Mouse (Mus musculus) lung, embryonic 15.5 days (tissue): Measurements from ENCODE around the gene Lrrc29. TPM values are rescaled to one million over a fixed set of nuclear protein-coding genes. Genes with fewer than 3 reads are reported as not detected.

Experiments used
- ATAC-seq: fragments of 200-750 bp; cut with Nextera tagmentation; 2 replicates; pipeline ENCODE4 v1.8.0; 2017; ENCODE audit warnings: moderate number of reproducible peaks, borderline replicate concordance; ENCODE audit not compliant: low FRiP score, low TSS enrichment; ENCODE audit errors: extremely low read depth
- H3K27ac ChIP-seq: fragments of 300-500 bp; sonication (generic); 2 replicates; pipeline ENCODE4 v1.5.1; 2015; ENCODE audit warnings: moderate library complexity, mild to moderate bottlenecking, inconsistent platforms
- H3K27me3 ChIP-seq: fragments of 300-500 bp; sonication (generic); 2 replicates; pipeline ENCODE4 v1.6.1; 2015; ENCODE audit warnings: inconsistent platforms
- H3K36me3 ChIP-seq: fragments of 300-500 bp; sonication (generic); 2 replicates; pipeline ENCODE4 v1.6.1; 2015; ENCODE audit warnings: inconsistent platforms
- H3K4me1 ChIP-seq: fragments of 300-500 bp; sonication (generic); 2 replicates; pipeline ENCODE4 v1.6.1; 2015; ENCODE audit warnings: inconsistent platforms
- H3K4me2 ChIP-seq: fragments of 300-500 bp; sonication (generic); 2 replicates; pipeline ENCODE4 v1.6.1; 2015; ENCODE audit warnings: inconsistent platforms, mild to moderate bottlenecking, moderate library complexity
- H3K4me3 ChIP-seq: fragments of 300-500 bp; sonication (generic); 2 replicates; pipeline ENCODE4 v1.5.1; 2015; ENCODE audit warnings: mild to moderate bottlenecking, inconsistent platforms
- H3K9ac ChIP-seq: fragments of 300-500 bp; sonication (generic); 2 replicates; pipeline ENCODE4 v1.6.1; 2015; ENCODE audit warnings: inconsistent platforms
- H3K9me3 ChIP-seq: fragments of 300-500 bp; sonication (generic); 2 replicates; pipeline ENCODE4 v1.6.1; 2016; ENCODE audit warnings: inconsistent platforms
- WGBS: fragments of 180-500 bp; shearing (Covaris S2); methylation state at CpG from one replicate; pipeline ENCODE4 v1.1.7; 2015; 5-methylcytosine and 5-hydroxymethylcytosine counted together
- polyA plus RNA-seq: library from polyadenylated mRNA; unstranded; fragments of >200 nt; fragmentation: Nextera tagmentation; extraction: Ambion mirVana; gene quantifications from 2 replicates; pipeline ENCODE4 v1.2.1, GENCODE M21; 2015

The Lrrc29 gene
- polyA plus RNA-seq, 1 experiment from 2014 or later, result 2.8 TPM

- no peaks in the 10 kb centered on the region for H3K27me3 ChIP-seq
Observed at GRCm38 (mm10) chr8:105305211-105306145, 20.6 kb downstream of the Lrrc29 start, which contains the start of gene Elmo3. TSS of gene Elmo3 (plus strand) at chr8:105305601.

GRCm38 (mm10) chr8:105304325-105305210 is 21.5 kb downstream of the Lrrc29 start:
- H3K4me2 ChIP-seq, result no peak overlapping the region
- ATAC-seq, result peak; percentile 10; the same call in 1 of the 2 replicates
- H3K27me3 ChIP-seq, result no peaks in the 10 kb centered on the region
- H3K9me3 ChIP-seq, result no peaks in the 10 kb centered on the region
- H3K4me3 ChIP-seq, result no peak overlapping the region
- H3K4me1 ChIP-seq, result peaks cover 31% of the 10 kb centered on the region
- WGBS, result 34% methylated on average over 9 of the region's 9 CpGs
- peaks cover 66% of the 10 kb centered on the region for H3K36me3 ChIP-seq
- no peak overlapping the region for H3K9ac ChIP-seq
- peak overlapping the region; percentile 89 for H3K27ac ChIP-seq

More at GRCm38 (mm10) chr8:105305211-105306145, 20.6 kb downstream of the Lrrc29 start, which contains the start of gene Elmo3:
- H3K4me1 ChIP-seq, result peaks cover 27% of the 10 kb centered on the region
- WGBS, result 5% methylated on average over 28 of the region's 30 CpGs
- peak within 1 kb of the TSS; percentile 73 for H3K4me2 ChIP-seq
- H3K27ac ChIP-seq, result peak within 1 kb of the TSS; percentile 89
- peak within 1 kb of the TSS; percentile 58 for H3K9ac ChIP-seq
- peaks cover 60% of the 10 kb centered on the region for H3K36me3 ChIP-seq
- ATAC-seq, result peak; percentile 81
- H3K9me3 ChIP-seq, result no peaks in the 10 kb centered on the region
- peak within 1 kb of the TSS; percentile 44 for H3K4me3 ChIP-seq

GRCm38 (mm10) chr8:105303874-105304273 is 22.2 kb downstream of the Lrrc29 start:
- H3K27ac ChIP-seq, result peak overlapping the region; percentile 47; the same call in 1 of the 2 replicates
- peaks cover 61% of the 10 kb centered on the region for H3K36me3 ChIP-seq
- no peak overlapping the region for H3K9ac ChIP-seq
- ATAC-seq, result no peak
- H3K4me1 ChIP-seq, result peaks cover 37% of the 10 kb centered on the region
- whole genome bisulfite sequencing, result 65% methylated on average over 9 of the region's 9 CpGs
- no peaks in the 10 kb centered on the region for H3K9me3 ChIP-seq
- no peaks in the 10 kb centered on the region for H3K27me3 ChIP-seq
- H3K4me2 ChIP-seq, result no peak overlapping the region
- no peak overlapping the region for H3K4me3 ChIP-seq

- H3K9me3 ChIP-seq, result no peaks in the 10 kb centered on the region
- H3K36me3 ChIP-seq, result peaks cover 56% of the 10 kb centered on the region
- H3K27ac ChIP-seq, result no peak overlapping the region
- no peaks in the 10 kb centered on the region for H3K27me3 ChIP-seq
- H3K9ac ChIP-seq, result no peak overlapping the region
- WGBS, result 74% methylated on average over 8 of the region's 8 CpGs
- H3K4me3 ChIP-seq, result no peak overlapping the region
- no peak overlapping the region for H3K4me2 ChIP-seq
- peaks cover 42% of the 10 kb centered on the region for H3K4me1 ChIP-seq
- no peak for ATAC-seq
Observed at GRCm38 (mm10) chr8:105303396-105303795, 22.7 kb downstream of the Lrrc29 start.

GRCm38 (mm10) chr8:105299962-105300361 is 26.1 kb downstream of the Lrrc29 start:
- Histone ChIP-seq H3K9ac (no peak overlapping the region), H3K4me1 (peaks cover 43% of the 10 kb centered on the region), H3K9me3 (no peaks in the 10 kb centered on the region), H3K4me3 (no peak overlapping the region), H3K27ac (no peak overlapping the region), H3K27me3 (no peaks in the 10 kb centered on the region), H3K4me2 (no peak overlapping the region), H3K36me3 (peaks cover 43% of the 10 kb centered on the region)
- no peak for ATAC-seq
- 88% methylated on average over 8 of the region's 8 CpGs for WGBS

- WGBS, result 47% methylated on average over 18 of the region's 18 CpGs
- Histone ChIP-seq H3K4me1 (peaks cover 33% of the 10 kb centered on the region), H3K4me2 (peak overlapping the region; percentile 91), H3K4me3 (peak overlapping the region; percentile 98), H3K9me3 (no peaks in the 10 kb centered on the region), H3K36me3 (peaks cover 36% of the 10 kb centered on the region), H3K27ac (0 out of 2 replicates have a peak overlapping the region, but pooled peaks have one; percentile 65), H3K27me3 (no peaks in the 10 kb centered on the region), H3K9ac (peak overlapping the region; percentile 94)
- ATAC-seq, result no peak
Observed at GRCm38 (mm10) chr8:105298351-105299252, 27.5 kb downstream of the Lrrc29 start.

- Histone ChIP-seq H3K4me3 (peak within 1 kb of the TSS; percentile 98), H3K36me3 (peaks cover 31% of the 10 kb centered on the region), H3K9me3 (no peaks in the 10 kb centered on the region), H3K4me2 (peak within 1 kb of the TSS; percentile 91), H3K27me3 (no peaks in the 10 kb centered on the region), H3K9ac (peak within 1 kb of the TSS; percentile 94), H3K4me1 (peaks cover 33% of the 10 kb centered on the region), H3K27ac (peak within 1 kb of the TSS; percentile 80)
- WGBS, result under 1% methylated on average over 58 of the region's 58 CpGs
- peak; percentile 83 for ATAC-seq
Observed at GRCm38 (mm10) chr8:105297511-105298192, 28.4 kb downstream of the Lrrc29 start, which contains the start of gene E2f4. TSS of gene E2f4 (plus strand) at chr8:105297663.

- Histone ChIP-seq H3K4me3 (peak within 1 kb of the TSS; percentile 98), H3K9me3 (no peaks in the 10 kb centered on the region), H3K27me3 (no peaks in the 10 kb centered on the region), H3K4me2 (peak within 1 kb of the TSS; percentile 91), H3K9ac (peak within 1 kb of the TSS; percentile 94), H3K27ac (peak within 1 kb of the TSS; percentile 80), H3K36me3 (peaks cover 17% of the 10 kb centered on the region), H3K4me1 (peaks cover 33% of the 10 kb centered on the region)
- no peak for ATAC-seq
- 44% methylated on average over 11 of the region's 11 CpGs for whole genome bisulfite sequencing
Observed at GRCm38 (mm10) chr8:105295895-105296573, 30.0 kb downstream of the Lrrc29 start, which contains the start of gene Exoc3l. TSS of gene Exoc3l (minus strand) at chr8:105296101.

GRCm38 (mm10) chr8:105295256-105295655 is 30.8 kb downstream of the Lrrc29 start:
- no peak for ATAC-seq
- peak overlapping the region; percentile 34 for H3K4me3 ChIP-seq
- H3K4me1 ChIP-seq, result peaks cover 40% of the 10 kb centered on the region
- peaks cover 9% of the 10 kb centered on the region for H3K36me3 ChIP-seq
- peak overlapping the region; percentile 80 for H3K27ac ChIP-seq
- peak overlapping the region; percentile 46 for H3K4me2 ChIP-seq
- WGBS, result 53% methylated on average over 11 of the region's 11 CpGs
- peaks cover 6% of the 10 kb centered on the region for H3K27me3 ChIP-seq
- 0 out of 2 replicates have a peak overlapping the region, but pooled peaks have one; percentile 8 for H3K9ac ChIP-seq
- no peaks in the 10 kb centered on the region for H3K9me3 ChIP-seq

- H3K9ac ChIP-seq, result 0 out of 2 replicates have a peak overlapping the region, but pooled peaks have one; percentile 8
- H3K27me3 ChIP-seq, result peaks cover 11% of the 10 kb centered on the region
- no peak for ATAC-seq
- H3K4me3 ChIP-seq, result peak overlapping the region; percentile 34
- H3K4me1 ChIP-seq, result peaks cover 42% of the 10 kb centered on the region
- no peaks in the 10 kb centered on the region for H3K9me3 ChIP-seq
- peaks cover 4% of the 10 kb centered on the region for H3K36me3 ChIP-seq
- 0 out of 2 replicates have a peak overlapping the region, but pooled peaks have one; percentile 80 for H3K27ac ChIP-seq
- 52% methylated on average over 9 of the region's 9 CpGs for WGBS
- peak overlapping the region; percentile 46 for H3K4me2 ChIP-seq
Observed at GRCm38 (mm10) chr8:105294776-105295175, 31.3 kb downstream of the Lrrc29 start.
